Mouse (Mus musculus) c-Kit-negative CD71-positive TER-119-positive erythroid progenitor cells, embryonic 14.5 days (primary cell): ENCODE results near the gene Bsn.
"Not testable (repeated sequence)": the region's sequence is repeated elsewhere in the genome, so short reads cannot be mapped to it uniquely, and the experiment has no call there.

Source experiments
- DNase-seq: peaks from one replicate; pipeline ENCODE4 v3.0.0-alpha.2; 2013; ENCODE audit warnings: low read depth, low spot score

The Bsn gene

DNA sequence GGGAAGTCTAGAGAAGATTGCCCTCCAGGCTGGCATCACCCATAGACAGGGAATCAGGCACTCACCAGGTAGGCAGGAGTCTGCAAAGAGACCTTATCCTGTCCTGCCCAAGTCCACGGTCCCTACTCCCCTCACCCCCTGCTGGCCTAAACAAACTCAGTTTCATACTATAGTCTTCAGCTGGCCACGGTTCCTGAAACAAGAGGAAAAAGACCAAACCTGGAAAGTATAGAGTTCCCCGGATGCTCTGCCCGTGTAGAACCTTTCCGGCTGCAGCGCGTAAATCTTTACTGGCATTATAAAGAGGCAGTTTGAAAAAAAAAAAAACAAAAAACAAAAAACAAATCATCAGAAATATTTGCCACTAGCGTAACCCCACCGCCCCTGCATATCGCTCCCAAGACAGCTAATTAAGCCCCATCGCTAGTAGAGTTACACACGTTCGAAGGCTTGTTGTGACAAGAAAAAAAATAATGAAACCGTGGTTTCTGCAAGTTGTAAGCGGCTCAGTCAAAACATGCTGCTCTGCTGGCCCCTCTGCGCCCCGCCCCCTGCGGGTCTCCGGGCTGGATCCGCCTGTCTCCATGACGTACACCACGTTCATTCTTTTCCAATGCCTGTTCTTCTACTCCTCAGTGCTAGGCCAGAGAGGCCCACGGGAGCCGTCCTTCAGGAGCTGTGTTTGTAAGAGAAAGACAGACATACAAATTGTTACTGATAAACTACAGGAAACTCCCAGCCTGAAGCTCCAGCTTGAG is 6.9 kb upstream of the Bsn start:
- DNase-seq, result no peak

DNA sequence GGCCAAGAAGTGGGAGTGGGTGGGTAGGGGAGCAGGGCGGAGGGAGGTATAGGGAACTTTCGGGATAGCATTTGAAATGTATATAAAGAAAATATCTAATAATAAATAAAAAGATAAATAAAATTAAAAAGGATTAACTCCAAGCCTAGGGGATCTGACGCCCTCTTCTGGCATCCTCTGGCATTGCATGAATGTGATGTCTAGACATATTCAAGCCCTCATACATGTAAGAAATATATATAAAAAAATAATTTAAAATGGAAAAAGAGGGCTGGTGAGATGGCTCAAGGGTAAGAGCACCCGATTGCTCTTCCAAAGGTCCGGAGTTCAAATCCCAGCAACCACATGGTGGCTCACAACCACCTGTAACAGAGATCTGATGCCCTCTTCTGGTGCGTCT is 6.0 kb upstream of the Bsn start:
- DNase-seq, result not testable (repeated sequence)

DNA sequence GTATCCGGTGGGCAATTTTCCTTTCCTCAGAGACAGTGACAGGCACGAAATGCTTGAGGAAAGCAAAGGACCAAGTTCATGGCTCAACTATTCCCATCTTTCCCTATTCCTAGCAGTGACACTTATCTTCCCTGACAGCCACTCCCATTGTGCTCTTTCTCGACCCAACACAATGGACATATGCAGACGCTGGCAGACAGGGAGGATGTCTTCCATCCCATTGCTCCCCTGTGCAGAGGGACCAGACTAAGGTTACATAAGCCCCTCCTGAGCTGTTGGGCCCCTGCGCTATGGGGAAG is 747 bp downstream of the Bsn start:
- no peak for DNase-seq

DNA sequence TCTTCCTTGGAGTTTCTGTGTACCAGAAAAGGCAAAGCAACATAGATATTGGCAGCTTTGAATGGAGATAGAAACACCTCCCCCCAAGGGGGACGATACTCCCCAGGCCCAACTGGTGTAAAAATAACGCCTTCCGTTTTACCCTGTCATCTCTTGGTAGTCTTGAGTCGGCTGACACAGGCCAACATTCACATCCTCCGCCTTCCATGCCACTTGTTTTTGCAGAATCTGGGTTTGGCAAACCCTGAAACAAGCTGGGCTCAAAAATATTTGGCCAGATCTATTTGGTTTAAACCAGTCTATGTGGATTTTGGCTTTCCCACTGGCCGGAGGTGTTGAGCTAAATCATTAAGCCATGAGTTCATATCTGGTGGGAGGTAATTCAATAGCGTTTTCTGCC is 1.2 kb downstream of the Bsn start:
- no peak for DNase-seq

DNA sequence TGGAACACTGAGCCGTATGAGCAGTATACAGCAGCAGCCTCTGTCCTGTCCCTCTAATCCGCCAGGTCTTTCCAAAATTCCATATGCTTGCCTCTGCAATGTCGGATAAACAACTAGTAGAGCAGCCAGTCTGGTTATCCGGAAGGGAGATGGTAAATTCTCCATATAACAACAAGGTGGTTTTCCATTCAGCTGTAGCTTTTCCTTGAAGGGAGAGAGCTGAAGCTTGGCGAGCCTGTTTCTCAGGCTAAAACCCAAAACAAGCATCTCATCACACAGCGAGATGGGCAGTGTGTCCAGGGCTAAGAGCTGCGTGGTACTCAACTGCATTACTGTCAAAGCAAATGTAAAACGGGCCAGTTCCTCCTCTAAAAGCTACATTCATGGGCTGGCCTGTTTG is 1.7 kb downstream of the Bsn start:
- DNase-seq, result no peak

DNA sequence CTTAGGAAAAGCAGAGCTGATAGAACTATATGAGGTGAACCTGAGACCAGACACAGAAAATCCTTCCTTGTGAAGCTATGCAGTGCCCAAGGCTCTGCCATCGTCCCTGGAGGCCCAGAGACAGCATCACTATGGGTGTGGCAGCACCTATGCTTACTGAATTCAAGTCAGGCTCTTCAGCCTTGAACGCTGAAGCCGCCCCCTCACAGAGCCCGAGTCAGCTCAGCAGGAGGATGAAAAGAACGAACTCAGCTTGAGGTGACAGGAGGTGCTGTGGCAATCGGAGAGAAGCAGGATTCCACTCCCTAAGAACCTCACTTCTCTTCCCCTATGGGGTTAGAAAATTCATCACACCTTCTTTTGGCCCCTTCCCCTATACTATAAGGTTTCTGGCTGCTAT is 2.6 kb downstream of the Bsn start:
- DNase-seq, result no peak

DNA sequence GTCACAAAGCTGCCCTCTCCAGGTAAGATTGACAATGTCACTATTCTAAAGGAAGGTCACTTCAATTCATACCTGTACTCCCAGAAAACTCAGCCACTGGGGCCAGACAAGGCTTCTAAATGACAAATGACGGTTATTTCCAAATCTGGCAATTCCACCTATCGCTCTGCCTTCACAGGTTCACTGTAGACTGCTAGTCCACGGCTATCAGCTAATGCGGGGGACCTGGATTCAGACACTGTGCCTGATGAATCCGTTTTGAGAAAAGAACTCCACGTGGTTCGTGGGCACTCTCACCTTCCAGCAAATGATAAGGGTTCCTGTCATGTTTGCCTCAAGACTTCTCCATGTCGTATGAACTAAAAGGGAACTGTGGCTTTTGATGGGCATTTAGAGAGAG is 4.4 kb downstream of the Bsn start:
- no peak for DNase-seq

DNA sequence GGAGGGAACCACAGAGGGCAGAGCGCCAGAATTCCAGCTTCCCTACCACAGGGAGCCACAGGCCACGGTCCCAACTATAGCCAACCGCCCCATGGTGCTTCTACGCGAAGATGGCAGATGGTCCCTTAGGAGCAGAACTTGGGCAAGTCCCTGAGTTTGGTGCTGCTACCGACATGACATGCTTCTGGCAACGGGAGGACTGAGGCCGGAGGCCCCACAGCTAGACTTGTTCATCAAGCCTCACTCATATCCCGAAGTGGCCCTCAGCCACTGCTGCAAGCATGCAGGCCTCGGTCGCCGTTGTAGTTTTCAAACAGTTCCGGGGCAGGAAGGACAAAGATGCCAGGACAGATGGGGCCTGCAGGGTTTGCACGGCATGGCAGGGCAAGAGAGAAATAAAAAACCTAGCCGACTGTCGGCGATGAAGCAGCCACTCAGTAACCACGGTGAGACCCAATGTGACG is 6.6 kb downstream of the Bsn start:
- no peak for DNase-seq

DNA sequence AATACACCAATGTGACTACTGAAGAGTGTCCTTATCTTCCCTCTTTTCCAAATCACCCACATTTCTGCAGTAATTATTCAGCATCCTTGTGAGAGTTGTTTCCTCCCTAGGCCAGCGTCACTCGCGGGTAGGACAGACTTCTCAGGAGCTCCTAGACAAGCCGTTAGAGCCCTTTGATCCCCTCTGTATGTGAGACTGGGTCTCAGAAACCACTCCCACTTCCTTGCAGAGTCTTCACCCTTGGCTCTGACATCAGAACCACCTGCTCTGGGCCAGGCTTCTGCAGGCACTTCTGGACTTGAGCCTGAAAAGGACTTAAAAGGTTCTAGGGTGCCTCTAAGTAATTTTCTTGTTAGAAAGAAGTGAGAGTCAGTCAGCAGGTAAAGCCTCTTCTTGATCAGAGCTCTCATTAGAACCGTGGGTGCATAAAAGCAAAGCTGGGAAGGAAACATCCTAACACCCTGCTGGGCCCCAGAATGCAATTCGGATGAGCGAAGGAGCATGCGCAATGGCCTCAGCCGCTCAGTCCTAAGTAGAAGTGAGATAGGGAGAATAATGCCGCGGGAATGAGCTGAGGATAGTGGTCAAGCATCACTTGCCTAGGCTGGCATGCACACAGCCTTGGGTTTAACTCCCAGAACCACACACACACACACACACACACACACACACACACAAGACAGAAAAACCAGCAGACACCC is 7.2 kb downstream of the Bsn start:
- no peak for DNase-seq

DNA sequence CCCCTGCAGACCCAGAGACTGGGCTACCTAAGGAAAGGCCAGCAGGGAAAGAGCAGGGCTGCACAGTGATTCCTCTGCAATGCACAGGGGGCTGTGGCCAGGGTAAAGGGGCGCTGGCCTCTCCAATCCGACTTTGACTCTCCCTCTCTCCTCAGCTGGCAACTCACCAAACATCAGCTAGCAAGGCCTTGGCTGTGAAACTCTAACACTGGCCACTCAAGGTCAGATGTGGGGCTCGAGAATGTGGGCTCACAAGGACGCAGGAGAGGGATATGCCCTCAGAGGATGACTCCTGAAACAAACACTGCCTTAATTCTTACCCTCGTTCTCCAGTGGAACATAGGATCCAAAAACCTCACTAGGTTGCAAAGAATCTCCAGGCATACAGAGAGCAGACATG is 11.8 kb downstream of the Bsn start:
- DNase-seq, result no peak

DNA sequence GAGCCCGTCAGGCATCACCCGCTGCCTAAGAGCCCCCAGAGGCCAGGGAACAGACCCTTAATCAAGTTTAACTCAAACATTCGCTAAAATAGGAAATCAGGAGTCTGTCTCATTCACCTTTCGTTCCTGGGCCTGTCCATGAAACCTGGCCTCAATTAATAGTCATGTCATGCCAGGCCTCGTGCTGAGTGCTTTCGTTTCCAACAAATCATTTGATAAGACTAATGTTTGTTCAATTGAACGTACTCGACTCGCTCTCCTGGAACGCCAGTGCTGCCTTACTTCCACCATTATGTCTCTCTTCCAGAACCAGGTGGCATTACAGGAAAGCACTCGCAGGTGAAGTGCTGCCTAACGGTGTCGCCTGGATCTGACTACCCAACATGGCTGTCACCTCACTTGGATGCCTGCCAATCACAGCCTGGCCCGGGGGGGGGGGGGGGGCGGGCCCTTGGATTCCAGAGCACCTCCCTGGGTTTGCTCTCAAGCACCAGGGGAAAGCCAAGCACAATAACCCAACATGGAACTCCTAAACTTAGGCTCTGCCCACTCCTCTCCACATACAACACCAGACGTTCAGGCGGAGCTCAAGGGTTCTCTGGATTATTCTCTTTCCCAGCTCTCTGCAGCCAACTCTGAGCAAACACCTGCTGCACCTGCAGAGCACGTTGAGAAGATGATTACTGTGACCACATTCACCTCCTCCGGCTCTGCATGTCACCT is 14.9 kb downstream of the Bsn start:
- no peak for DNase-seq

DNA sequence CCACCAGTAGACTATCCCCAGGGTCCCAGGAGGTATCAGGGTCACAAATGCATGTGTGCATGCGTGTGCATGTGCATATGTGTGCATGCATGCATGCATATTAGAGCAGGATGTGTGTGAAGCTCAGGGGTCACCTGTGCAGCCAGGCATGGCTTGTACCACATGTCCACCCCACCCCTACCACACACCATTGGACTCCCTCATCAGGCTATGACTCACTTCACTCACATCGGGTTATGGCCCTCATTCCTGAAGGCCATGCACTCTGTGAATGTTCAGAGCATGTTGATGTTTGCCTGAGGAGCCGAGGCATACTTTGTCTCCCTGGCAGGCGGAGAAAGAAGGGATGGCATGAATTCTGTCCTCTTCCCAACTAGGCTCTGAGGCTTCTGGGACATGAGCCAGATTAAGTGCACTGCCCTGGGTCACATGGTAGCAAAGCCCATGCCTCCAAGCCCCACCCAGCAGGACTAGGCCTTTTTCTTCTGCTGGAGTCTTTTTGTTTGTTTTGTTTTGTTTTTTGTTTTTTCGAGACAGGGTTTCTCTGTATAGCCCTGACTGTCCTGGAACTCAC is 17.3 kb downstream of the Bsn start:
- DNase-seq, result no peak

DNA sequence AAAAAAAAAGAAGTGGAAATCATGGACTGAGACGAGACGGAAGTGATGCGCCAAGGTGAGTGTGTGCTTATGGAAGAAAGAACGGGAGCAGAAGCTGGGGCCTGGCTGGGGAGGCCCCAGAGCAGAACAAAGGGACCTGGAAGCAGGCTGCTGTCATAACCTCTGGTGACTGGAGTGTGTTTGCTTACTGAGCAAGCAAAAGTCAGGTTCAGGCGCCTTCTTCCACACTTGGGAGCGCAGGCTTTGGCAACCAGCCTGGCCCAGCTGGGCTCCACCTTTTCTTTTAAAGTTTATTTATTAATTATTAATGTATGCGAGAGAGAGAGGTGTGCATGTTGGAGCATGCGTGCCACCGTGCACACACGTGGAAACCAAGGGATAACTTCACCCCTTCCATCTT is 20.4 kb downstream of the Bsn start:
- no peak for DNase-seq

DNA sequence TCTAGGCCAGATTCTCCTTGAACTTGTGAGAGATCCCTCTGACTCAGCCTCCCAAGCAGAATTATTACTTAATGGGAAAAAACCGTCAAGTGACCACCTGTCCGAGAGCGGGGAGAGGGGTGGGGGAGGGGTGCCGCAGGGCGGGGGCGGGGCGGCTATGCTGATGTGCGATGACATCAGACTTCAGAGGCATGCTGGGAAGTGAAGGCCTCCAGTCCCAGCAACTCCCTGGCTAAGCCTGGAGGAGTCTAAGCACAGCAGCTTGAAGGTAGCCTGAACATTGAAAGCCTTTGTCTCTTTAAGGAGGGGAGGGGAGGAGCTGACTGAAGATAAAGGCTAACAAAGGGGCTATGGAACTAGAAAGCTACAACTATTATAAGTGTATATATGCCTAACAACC is 25.0 kb downstream of the Bsn start:
- no peak for DNase-seq

DNA sequence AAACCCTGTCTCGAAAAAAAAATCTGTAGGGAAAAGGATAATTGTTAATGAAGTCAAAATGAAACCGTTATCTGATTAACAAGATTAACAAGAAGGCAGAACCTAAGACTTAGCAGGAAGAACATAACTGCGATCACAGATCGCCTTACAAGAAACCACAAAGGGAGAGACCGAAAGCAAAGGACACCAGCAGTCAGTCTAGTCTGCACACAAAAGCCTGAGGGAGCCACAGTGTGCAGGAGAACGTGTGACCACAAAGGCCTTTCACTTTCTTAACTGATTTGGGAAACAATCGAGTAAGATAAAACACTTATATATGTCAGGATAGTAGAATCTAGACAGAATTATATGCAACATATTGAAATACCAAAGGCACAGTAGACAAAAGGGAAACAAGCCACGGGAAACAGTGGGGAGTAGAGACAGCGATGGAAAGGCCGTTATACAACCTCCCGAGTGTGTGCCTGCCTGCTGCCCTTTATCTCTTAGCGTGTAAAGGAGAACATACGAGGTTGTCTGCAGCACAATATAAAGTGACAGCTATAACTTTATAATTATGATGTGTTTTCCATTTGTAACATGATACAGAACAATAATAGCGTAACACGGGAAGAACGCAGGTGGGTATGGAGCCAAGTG is 26.4 kb downstream of the Bsn start:
- DNase-seq, result no peak

DNA sequence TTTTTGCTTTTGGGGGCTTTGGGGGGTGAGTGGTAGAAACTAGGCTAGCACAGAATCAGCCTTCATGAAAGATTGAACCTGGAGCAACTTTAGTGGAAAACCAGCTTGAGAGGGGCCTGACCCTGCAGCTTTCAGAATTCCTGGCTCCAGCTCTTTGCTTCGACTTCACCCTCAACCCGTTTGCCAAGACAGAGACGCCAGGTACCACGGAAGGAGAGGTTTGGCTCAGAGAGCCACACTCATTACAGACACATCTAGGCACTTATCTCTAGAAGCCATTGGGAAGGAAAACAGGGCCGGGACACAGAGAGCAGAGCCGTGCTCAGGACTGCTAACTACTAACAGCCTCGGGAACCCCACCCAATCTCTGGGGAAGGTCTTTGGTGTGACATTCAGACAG is 32.3 kb downstream of the Bsn start:
- no peak for DNase-seq

DNA sequence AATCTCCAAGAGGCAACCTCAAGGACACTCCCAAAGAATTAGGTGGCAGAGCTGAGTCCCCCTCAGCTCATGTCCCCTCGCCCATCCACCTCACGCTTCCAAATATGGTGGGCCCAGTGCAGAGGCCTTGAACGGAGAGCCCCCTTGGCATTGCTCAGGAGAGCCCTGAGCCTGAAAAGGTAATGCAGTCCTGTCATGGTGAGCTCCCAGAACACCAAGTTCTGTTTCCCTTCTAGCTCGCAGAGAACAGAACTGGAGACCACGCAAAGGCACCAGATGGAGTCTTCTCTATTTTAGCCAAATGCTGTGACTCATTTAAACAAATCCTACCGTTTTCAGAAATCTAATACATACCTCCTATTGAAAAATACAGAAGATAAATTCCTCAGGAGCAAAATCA is 32.7 kb downstream of the Bsn start:
- no peak for DNase-seq

DNA sequence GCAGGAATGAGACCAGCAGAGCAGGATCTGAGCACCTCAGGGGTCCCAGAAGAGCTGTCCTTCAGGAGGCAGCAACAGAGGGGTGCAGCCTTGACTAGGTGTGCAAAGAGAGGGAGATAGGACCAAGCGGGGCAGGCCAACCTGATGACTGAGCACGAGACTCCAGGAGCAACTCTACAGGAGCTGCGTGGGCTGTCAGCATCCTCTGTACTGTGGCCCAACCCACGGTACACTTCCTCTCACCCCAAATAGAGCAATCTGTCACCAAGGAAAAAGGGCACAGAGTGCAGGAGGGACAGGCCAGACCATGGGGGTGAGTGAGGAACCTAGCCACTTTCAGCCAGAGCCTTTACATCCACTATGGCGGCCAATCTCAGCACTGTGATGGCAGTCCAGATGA is 33.4 kb downstream of the Bsn start:
- no peak for DNase-seq

DNA sequence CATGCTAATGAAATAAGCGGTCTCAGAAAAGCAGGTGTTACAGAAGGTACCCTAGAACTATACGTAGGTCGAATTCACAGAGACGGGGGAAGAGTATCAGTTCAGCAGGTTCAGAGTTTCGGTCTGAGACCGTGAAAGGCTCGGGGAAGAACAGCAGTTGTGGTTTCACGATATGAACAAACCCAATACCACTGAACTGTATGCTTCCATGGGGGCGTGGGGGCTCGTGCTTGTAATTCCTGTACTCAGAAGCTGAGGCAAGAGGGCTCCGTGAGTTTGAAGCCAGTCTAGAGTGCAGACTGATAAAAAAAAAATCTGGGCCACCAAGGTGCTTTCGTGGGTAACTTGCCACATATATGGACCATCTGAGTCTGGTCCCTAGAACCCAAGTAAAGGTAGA is 35.4 kb downstream of the Bsn start:
- DNase-seq, result no peak

DNA sequence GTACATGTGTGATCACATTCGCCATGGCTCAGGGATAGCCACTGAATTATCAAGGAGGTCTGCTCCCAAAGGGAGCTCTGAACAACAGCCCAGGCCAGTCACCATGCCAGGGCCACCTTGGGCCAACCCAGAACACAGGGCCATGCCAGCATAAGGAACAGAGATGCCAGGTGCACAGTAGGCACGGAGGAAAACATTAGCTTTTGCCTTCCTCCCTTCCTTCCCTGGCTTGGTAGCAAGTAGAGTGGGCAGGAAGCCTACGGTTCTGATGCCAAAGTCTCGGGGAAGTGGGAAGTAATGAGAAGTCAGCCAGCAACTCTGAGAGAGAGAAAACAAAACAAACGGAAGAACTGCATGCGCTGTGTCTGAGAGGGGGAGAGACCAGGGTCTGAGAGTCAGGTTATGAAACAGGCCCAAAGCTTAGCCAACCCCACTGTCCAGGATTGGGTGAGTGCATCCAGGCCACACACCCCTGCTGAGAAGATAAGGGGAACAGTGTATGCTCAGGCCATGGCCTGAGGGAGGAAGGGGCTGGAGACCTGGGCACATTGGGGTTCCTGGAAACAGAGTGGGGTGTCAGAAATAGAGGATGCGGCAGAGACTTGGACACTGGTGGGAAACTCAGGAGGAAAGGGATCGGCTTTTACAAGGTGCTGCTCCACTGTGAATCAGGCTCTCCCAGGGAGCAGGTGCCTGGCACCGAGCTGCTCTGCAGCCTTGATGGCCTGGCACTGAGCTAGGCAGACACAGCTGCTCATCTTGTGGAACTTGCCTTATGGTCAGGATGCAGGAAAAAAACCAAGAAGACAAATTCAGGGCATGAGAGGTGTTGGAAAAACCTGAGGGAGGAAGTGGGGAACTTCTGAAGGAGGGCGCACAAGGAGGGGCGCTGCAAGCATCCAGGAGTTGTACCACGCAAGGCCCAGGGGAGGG is 36.4 kb downstream of the Bsn start:
- no peak for DNase-seq

DNA sequence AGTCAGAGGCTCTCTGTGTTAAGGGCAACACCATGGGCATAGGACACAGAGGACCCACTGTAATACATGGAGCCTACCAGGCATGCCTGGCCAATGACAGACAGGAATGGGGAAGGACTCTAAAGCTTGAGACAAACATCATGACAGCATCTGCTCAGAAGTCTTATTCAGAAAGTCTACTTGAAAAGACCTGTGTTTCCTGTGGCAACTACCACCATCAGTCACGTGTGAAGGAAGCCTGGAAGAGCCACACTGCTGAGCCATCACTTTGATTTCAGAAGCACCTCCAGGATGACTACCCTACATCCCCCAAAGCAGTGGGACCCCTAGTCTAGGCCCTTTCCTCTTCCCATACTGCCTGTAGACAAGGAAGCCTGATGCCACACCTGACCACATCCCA is 39.7 kb downstream of the Bsn start:
- no peak for DNase-seq
